In the genomic region with DNA sequence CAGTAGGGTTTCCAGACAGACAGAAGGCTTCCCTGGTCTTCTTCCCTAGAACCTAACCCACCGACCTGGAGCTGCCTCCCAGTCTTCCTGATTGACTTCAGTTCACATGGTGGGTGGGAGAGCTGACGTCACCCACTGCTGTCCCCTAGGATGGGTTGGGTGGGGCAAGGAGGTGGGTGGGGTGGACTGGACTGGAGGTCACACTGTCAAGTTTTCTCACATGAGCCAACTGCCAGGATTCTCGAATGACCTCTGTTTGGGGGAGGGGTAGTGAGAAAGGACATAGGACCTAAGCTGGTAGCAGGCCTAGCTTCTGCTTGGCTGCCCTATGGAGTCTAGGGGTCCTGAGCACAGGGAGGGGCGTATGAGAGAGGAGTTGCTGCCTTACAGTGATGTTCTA, we compare ENCODE assay signal across 21 mouse cellular contexts. TPM values are rescaled to one million over a fixed set of nuclear protein-coding genes. Genes with fewer than 3 reads are reported as not detected.
"Had no signal": no experiment of that assay in that cellular context is flagged by ENCODE, and none has a peak within 500 bp of the region (broad histone marks: within the 10 kb centered on the region; RNA-seq: fewer than 3 reads in every experiment).

No protein-coding gene starts in this region.

- H3K4me3 ChIP-seq: limb, embryonic 12.5 days; limb, embryonic 15.5 days; midbrain, embryonic 12.5 days; midbrain, embryonic 15.5 days; myocyte; neural tube, embryonic 13.5 days had no signal

- H3K4me1 ChIP-seq: limb, embryonic 12.5 days had no signal

- H3K27me3 ChIP-seq: limb, embryonic 12.5 days; limb, embryonic 15.5 days; midbrain, embryonic 12.5 days; midbrain, embryonic 15.5 days; neural tube, embryonic 13.5 days had no signal

- H3K27ac ChIP-seq: kidney, postnatal 0 days; limb, embryonic 12.5 days; limb, embryonic 15.5 days; liver, embryonic 14.5 days; macrophage; midbrain, embryonic 12.5 days; midbrain, embryonic 15.5 days; neural tube, embryonic 13.5 days had no signal

- H3K4me2 ChIP-seq: limb, embryonic 12.5 days; limb, embryonic 15.5 days; liver, embryonic 11.5 days; lung, embryonic 14.5 days; midbrain, embryonic 12.5 days; midbrain, embryonic 15.5 days; neural tube, embryonic 13.5 days had no signal

- H3K9me3 ChIP-seq: limb, embryonic 12.5 days; limb, embryonic 15.5 days; midbrain, embryonic 12.5 days; midbrain, embryonic 15.5 days; neural tube, embryonic 13.5 days had no signal

- H3K36me3 ChIP-seq: limb, embryonic 12.5 days; limb, embryonic 15.5 days; midbrain, embryonic 12.5 days; midbrain, embryonic 15.5 days had no signal

- H3K9ac ChIP-seq: limb, embryonic 12.5 days; limb, embryonic 15.5 days; liver, embryonic 14.5 days; liver, postnatal 0 days; lung, embryonic 14.5 days; midbrain, embryonic 12.5 days; midbrain, embryonic 15.5 days; neural tube, embryonic 13.5 days had no signal

- DNase-seq: kidney, adult 11 months; kidney, adult 8-10 months; kidney, postnatal 25 days; left cerebral cortex, postnatal 4 days; liver, postnatal 0 days; lung, embryonic 14.5 days; thymus, adult 2 months; thymus, postnatal 25 days had no signal

- ATAC-seq: liver, postnatal 0 days; lung, postnatal 0 days; midbrain, embryonic 15.5 days had no signal

RNA-seq across cellular contexts. Expression of a gene that starts 36.8 kb away (rescaled TPM):
- total RNA-seq: monocyte, adult 5-6 weeks; neutrophil, adult 5-6 weeks had no signal
